9 mouse cellular contexts compared by ENCODE assay signal in genomic region chr8:86535791-86536662, GRCm38 (mm10). TPM values are rescaled to one million over a fixed set of nuclear protein-coding genes. Genes with fewer than 3 reads are reported as not detected.
DNase-seq lines count a peak whose midpoint lies in the region; ATAC-seq and TF ChIP-seq lines count a peak whose summit lies in the region.
"Had no signal": no experiment of that assay in that cellular context is flagged by ENCODE, and none has a peak within 500 bp of the region (broad histone marks: within the 10 kb centered on the region; RNA-seq: fewer than 3 reads in every experiment).

No protein-coding gene starts in this region.

- DNase-seq in adipocyte (ENCODE audit: low spot score), result peak; percentile 77
- DNase-seq in cerebellum, postnatal 4 days (ENCODE audit: low spot score in 2 of 2), result peak; percentile 49 to 85
- DNase-seq in gastrocnemius, adult 2 months, result peak; percentile 74
- peak; percentile 67 to 82 for DNase-seq in layer of hippocampus, postnatal 14 days (ENCODE audit: low spot score in 2 of 2)
- peak; percentile 91 for DNase-seq in lung, postnatal 36 days
- DNase-seq in right cerebral cortex, adult 2 months (ENCODE audit: low spot score in 2 of 2), result peak; percentile 77 to 84

- peak overlapping the region; percentile 57 for H3K4me3 ChIP-seq in gastrocnemius, adult 2 months
- no peak overlapping the region for H3K4me3 ChIP-seq in hindbrain, embryonic 15.5 days

- peaks cover 9% of the 10 kb centered on the region for H3K4me1 ChIP-seq in hindbrain, embryonic 15.5 days (replicated peaks)

- peak overlapping the region; percentile 36 for H3K4me2 ChIP-seq in hindbrain, embryonic 15.5 days

- H3K9ac ChIP-seq in hindbrain, embryonic 15.5 days, result no peak overlapping the region

- peak overlapping the region; percentile 72 for H3K27ac ChIP-seq in gastrocnemius, adult 2 months
- peak overlapping the region; percentile 65 for H3K27ac ChIP-seq in hindbrain, embryonic 15.5 days (replicated peaks)
- H3K27ac ChIP-seq: macrophage had no signal

- H3K27me3 ChIP-seq in hindbrain, embryonic 15.5 days, result no peaks in the 10 kb centered on the region

- intact Hi-C loops in gastrocnemius, adult 2 months (cut with DNase I), result loop anchor here (5.0 kb wide), 1 partner anchor 839 kb away; no protein-coding TSS in a partner anchor

- 49% methylated on average over 11 of the region's 11 CpGs for WGBS in hindbrain, embryonic 15.5 days

- TF ChIP-seq CTCF in gastrocnemius, adult 2 months (IDR thresholded peaks at IDR 0.05), result peak; percentile 76

- no peaks in the 10 kb centered on the region for H3K9me3 ChIP-seq in hindbrain, embryonic 15.5 days

- no peaks in the 10 kb centered on the region for H3K36me3 ChIP-seq in hindbrain, embryonic 15.5 days

- ATAC-seq in hindbrain, embryonic 15.5 days (ENCODE audit: low FRiP score, low read depth), result peak; percentile 76
- ATAC-seq in inflammation-experienced regulatory T-cells, adult 6 months, result no peak

RNA-seq across cellular contexts. Expression of gene Abcc12, which starts 44.5 kb away (rescaled TPM):
- not detected for total RNA-seq in gastrocnemius, adult 2 months (2021)
- 0.05 and 0.23 TPM in 2 replicates for polyA plus RNA-seq in hindbrain, embryonic 15.5 days (2015; fragmentation: Nextera tagmentation; extraction: Ambion mirVana)
- total RNA-seq in layer of hippocampus, postnatal 14 days (2021), result under 1 TPM; 0.52 to 0.60 TPM
- polyA plus RNA-seq in inflammation-experienced regulatory T-cells, adult 6 months (2017; shearing (Covaris generic)), result not detected
- polyA plus RNA-seq: macrophage had no signal
